Mouse (Mus musculus): ENCODE measurements around the gene Rorc.

DNA sequence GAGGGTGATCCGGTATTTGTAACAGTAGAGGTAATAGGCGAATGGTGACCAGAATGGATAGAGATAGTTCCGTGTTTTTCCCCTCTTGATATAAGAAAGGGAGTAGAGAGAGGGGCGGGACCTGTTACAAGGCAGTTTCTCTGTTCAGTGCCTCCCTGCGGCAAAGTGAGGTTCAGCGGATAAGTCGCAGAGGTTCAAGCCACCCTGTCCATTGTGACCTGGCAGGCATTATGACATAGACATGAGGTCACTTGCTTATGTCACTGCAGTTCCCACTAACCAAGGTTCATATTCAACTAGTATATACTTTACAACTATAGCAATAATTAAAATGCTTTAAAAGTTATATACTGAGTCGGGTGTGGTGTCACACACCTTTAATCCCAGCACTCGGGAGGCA lies 63.8 kb downstream of the Rorc start:
- TF ChIP-seq POLR2A (IDR thresholded peaks at IDR 0.05; ENCODE audit: low read depth, low read length): no peak
- no peak for TF ChIP-seq CTCF (IDR thresholded peaks at IDR 0.05; ENCODE audit: borderline replicate concordance, insufficient read depth, low read length)
